Mouse (Mus musculus): ENCODE data around the gene Slc35c1.

DNA sequence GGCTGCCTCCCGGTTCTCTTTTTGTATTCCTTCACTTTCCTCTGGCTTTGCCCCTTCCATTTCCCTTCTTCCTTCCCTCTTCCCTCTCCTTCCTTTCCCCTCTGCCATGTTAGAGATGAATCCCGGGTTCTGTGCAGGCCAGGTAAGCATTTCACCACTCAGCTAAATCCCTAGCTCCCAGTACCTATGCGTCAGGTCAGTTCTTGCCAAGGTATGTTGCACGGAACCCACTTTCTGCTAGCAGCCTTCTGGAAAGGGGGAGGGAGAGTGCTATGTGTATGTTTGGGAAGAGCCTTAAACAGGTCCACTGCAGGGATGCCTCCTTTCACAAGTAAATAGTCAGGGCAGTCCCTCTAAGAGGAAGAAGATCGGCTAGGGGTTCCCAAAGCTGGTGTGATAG is 36.8 kb upstream of the Slc35c1 start:
- TF ChIP-seq TAL1 (IDR thresholded peaks at IDR 0.05; ENCODE audit: low read length) (no peak), GATA1 (IDR thresholded peaks at IDR 0.05; ENCODE audit: low read length) (no peak)

Measured in erythroblast, embryonic 14.5 days (primary cell).